Mouse (Mus musculus) heart, adult 2 months (tissue): ENCODE measurements around the gene Gm45021. TPM values are rescaled to one million over a fixed set of nuclear protein-coding genes. Genes with fewer than 3 reads are reported as not detected.

Experiments used
- DNase-seq, 2 experiments: peaks; one replicate each; pipeline ENCODE4 v3.0.0; 2021
- H3K27ac ChIP-seq: fragments of 200-600 bp; 2 replicates; pipeline ENCODE4 v1.8.1; 2022
- H3K27me3 ChIP-seq: fragments of 200-500 bp; 2 replicates; pipeline ENCODE4 v1.6.1; 2012; ENCODE audit warnings: mild to moderate bottlenecking, low read length, inconsistent platforms, mixed read lengths; ENCODE audit not compliant: control insufficient read depth, insufficient read depth
- H3K36me3 ChIP-seq: fragments of 200-500 bp; 2 replicates; pipeline ENCODE4 v1.6.1; 2012; ENCODE audit warnings: low read length, inconsistent platforms; ENCODE audit not compliant: control insufficient read depth, insufficient read depth
- H3K4me1 ChIP-seq: fragments of 200-500 bp; 2 replicates; pipeline ENCODE4 v1.6.1; 2011; ENCODE audit warnings: low read length; ENCODE audit not compliant: control insufficient read depth, insufficient read depth
- H3K4me3 ChIP-seq: fragments of 200-600 bp; 2 replicates; pipeline ENCODE4 v1.8.1; 2022
- H3K79me2 ChIP-seq: fragments of 200-500 bp; replicated peaks from 2 replicates; pipeline ENCODE4 v1.6.1; 2012; ENCODE audit warnings: mild to moderate bottlenecking, inconsistent platforms, low read length, moderate library complexity, mixed read lengths; ENCODE audit not compliant: control insufficient read depth, insufficient read depth
- H3K9ac ChIP-seq: fragments of 200-500 bp; 2 replicates; pipeline ENCODE4 v1.6.1; 2012; ENCODE audit warnings: low read depth, mild to moderate bottlenecking, control low read depth, inconsistent platforms, low read length, mixed read lengths
- CTCF ChIP-seq: fragments of 200-600 bp; IDR thresholded peaks from 2 replicates; pipeline ENCODE4 v1.8.1; 2022; ENCODE audit warnings: antibody characterized with exemption, mild to moderate bottlenecking, moderate library complexity
- EP300 ChIP-seq: fragments of 200-500 bp; IDR thresholded peaks from 2 replicates; pipeline ENCODE4 v1.6.1; 2011; ENCODE audit warnings: low read depth, low read length, control low read depth; ENCODE audit not compliant: insufficient read depth
- POLR2A ChIP-seq: fragments of 200-500 bp; IDR thresholded peaks from 2 replicates; pipeline ENCODE4 v1.6.1; 2011; ENCODE audit warnings: mild to moderate bottlenecking, low read depth, low read length, control low read depth; ENCODE audit not compliant: insufficient read depth
- WGBS: fragments of 180-500 bp; shearing (Covaris S2); methylation state at CpG from one replicate; pipeline ENCODE4 v1.1.7; 2018; 5-methylcytosine and 5-hydroxymethylcytosine counted together
- intact Hi-C: fragments of 180-260 bp; cut with DNase I; formaldehyde crosslinking; loops from one replicate; pipeline ENCODE4 v1.15.1; 2025
- polyA plus RNA-seq: library from polyadenylated mRNA; depleted of rRNA; stranded (reverse); fragments of >200 nt; gene quantifications from 2 replicates; pipeline ENCODE4 v1.2.3, GENCODE M21; 2012
- total RNA-seq, 2 experiments: library from RNA; stranded (reverse); gene quantifications; 2 replicates each; pipeline ENCODE4 v1.2.3; 2021

Gene Gm45021
- total and polyA plus RNA-seq, 3 experiments, result not detected

DNA sequence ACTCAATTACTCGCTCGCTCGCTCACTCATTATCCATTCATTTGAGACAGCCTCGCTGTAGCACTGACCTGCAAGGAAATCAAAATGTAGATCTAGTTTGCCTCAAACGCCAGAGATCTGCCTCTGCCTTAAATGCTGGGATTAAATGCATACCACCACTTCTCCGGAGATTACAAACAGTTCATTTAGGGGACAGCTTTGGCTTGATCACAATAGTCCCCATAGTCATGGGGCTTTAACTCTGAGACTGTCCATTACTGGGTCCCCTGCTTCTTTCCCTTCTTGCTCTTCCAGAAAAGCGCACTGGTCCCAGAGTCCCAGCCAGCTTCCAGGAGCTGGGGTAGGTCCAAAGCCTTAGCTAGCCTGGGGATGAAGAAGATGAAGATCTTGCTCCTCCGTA, 37.1 kb downstream of the Gm45021 start, which contains the start of gene AI854703:
Gene AI854703 (plus strand): TSS at position 301 of the 400 bp plus-strand sequence.
- peak within 1 kb of the TSS; percentile 43 for H3K9ac ChIP-seq
- no peaks in the 10 kb centered on the region for H3K36me3 ChIP-seq
- H3K27me3 ChIP-seq, result no peaks in the 10 kb centered on the region
- H3K4me1 ChIP-seq, result no peaks in the 10 kb centered on the region
- 51% methylated on average over 8 of the region's 8 CpGs for WGBS
- no peaks in the 10 kb centered on the region for H3K79me2 ChIP-seq
- peak within 1 kb of the TSS; percentile 44 for H3K4me3 ChIP-seq
- intact Hi-C loops, result no loop called here
- H3K27ac ChIP-seq, result no peak within 1 kb of the TSS
- TF ChIP-seq EP300, result no peak
- no peak for TF ChIP-seq CTCF
- no peak for TF ChIP-seq POLR2A
- DNase-seq, result no peak

- 1% methylated on average over 32 of the region's 32 CpGs for WGBS
- Histone ChIP-seq H3K36me3 (no peaks in the 10 kb centered on the region), H3K9ac (peak overlapping the region; percentile 43), H3K4me3 (peak overlapping the region; percentile 44), H3K27ac (no peak overlapping the region), H3K27me3 (no peaks in the 10 kb centered on the region), H3K4me1 (no peaks in the 10 kb centered on the region), H3K79me2 (no peaks in the 10 kb centered on the region)
- peak; percentile 59 to 67 for DNase-seq
- TF ChIP-seq CTCF, result peak; percentile 29
- no peak for TF ChIP-seq EP300
- no peak for TF ChIP-seq POLR2A
- intact Hi-C loops, result no loop called here
Measured at GRCm38 (mm10) chr6:48626984-48627383, 37.6 kb downstream of the Gm45021 start.

GRCm38 (mm10) chr6:48627511-48627924, 38.1 kb downstream of the Gm45021 start:
- TF ChIP-seq CTCF, result no peak
- no peak for TF ChIP-seq EP300
- no peak for TF ChIP-seq POLR2A
- H3K27me3 ChIP-seq, result no peaks in the 10 kb centered on the region
- H3K9ac ChIP-seq, result peak overlapping the region; percentile 43
- 25% methylated on average over 7 of the region's 7 CpGs for WGBS
- peak overlapping the region; percentile 44 for H3K4me3 ChIP-seq
- H3K36me3 ChIP-seq, result no peaks in the 10 kb centered on the region
- DNase-seq, result peak in 1 of 2 experiments; percentile 22
- no peaks in the 10 kb centered on the region for H3K4me1 ChIP-seq
- no peaks in the 10 kb centered on the region for H3K79me2 ChIP-seq
- intact Hi-C loops, result no loop called here
- H3K27ac ChIP-seq, result no peak overlapping the region

DNA sequence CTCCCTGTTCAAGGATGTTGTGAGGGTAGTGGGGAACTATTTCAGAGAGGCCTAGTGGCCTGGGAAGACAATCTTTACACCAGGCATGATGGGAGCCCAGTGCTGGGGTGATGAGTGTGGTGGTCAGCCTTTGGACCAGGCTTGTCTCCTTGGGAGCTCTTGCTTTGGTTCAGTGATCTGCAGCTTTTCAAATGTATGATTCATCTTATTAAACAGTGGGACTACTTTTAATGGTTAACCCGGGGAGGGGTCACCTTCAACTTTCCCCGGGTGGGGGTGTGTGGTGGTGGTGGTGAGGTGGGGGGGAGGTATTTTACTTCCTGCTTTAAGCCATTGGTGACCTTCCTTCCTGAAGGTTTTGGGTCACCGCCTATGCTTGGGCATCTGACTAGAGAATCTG, 39.0 kb downstream of the Gm45021 start:
- no peak overlapping the region for H3K27ac ChIP-seq
- no peaks in the 10 kb centered on the region for H3K36me3 ChIP-seq
- no peak overlapping the region for H3K4me3 ChIP-seq
- intact Hi-C loops, result no loop called here
- no peak overlapping the region for H3K9ac ChIP-seq
- 70% methylated on average over 3 of the region's 3 CpGs for WGBS
- peak in 1 of 2 experiments; percentile 11 for DNase-seq
- no peaks in the 10 kb centered on the region for H3K27me3 ChIP-seq
- TF ChIP-seq POLR2A, result no peak
- no peak for TF ChIP-seq EP300
- TF ChIP-seq CTCF, result no peak
- no peaks in the 10 kb centered on the region for H3K4me1 ChIP-seq
- no peaks in the 10 kb centered on the region for H3K79me2 ChIP-seq

- TF ChIP-seq EP300 (no peak), POLR2A (no peak), CTCF (no peak)
- Histone ChIP-seq H3K4me1 (no peaks in the 10 kb centered on the region), H3K36me3 (no peaks in the 10 kb centered on the region), H3K9ac (peak overlapping the region; percentile 56), H3K27me3 (no peaks in the 10 kb centered on the region), H3K27ac (no peak overlapping the region), H3K79me2 (no peaks in the 10 kb centered on the region), H3K4me3 (peak overlapping the region; percentile 44)
- intact Hi-C loops, result no loop called here
- peak; percentile 21 to 33 for DNase-seq
- WGBS, result 9% methylated on average over 54 of the region's 54 CpGs
Measured at GRCm38 (mm10) chr6:48628808-48629660, 39.6 kb downstream of the Gm45021 start.

DNA sequence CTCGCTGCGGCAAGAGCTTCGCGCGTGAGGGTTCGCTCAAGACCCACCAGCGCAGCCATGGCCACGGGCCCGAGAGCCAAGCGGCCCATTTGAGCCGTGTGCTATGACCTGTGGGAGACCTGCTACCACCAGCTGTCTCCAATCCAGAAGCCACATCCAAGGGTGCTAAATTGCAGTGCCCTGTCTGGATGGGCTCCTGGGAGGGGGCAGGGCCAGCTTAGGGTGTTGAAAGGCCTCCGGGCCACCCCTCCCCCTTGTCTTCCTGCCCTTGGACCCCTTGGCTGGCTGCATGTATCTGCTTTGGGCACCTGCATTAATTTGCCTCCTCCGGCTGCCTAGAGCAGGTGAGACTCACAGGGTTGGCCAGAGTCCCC, 40.2 kb downstream of the Gm45021 start:
- intact Hi-C loops, result no loop called here
- 12% methylated on average over 13 of the region's 13 CpGs for WGBS
- no peak for DNase-seq
- H3K27ac ChIP-seq, result no peak overlapping the region
- H3K36me3 ChIP-seq, result no peaks in the 10 kb centered on the region
- TF ChIP-seq POLR2A (no peak), EP300 (no peak), CTCF (no peak)
- peak overlapping the region; percentile 56 for H3K9ac ChIP-seq
- no peaks in the 10 kb centered on the region for H3K27me3 ChIP-seq
- H3K4me1 ChIP-seq, result no peaks in the 10 kb centered on the region
- H3K79me2 ChIP-seq, result no peaks in the 10 kb centered on the region
- H3K4me3 ChIP-seq, result peak overlapping the region; percentile 44
